Mouse (Mus musculus): ENCODE results near the gene Olfr1095.

The Olfr1095 gene

GRCm38 (mm10) chr2:86851596-86851995, at the start of gene Olfr1095:
Gene Olfr1095, minus strand, starts transcription at chr2:86851696.
- no peak for DNase-seq (ENCODE audit: low spot score)

DNA sequence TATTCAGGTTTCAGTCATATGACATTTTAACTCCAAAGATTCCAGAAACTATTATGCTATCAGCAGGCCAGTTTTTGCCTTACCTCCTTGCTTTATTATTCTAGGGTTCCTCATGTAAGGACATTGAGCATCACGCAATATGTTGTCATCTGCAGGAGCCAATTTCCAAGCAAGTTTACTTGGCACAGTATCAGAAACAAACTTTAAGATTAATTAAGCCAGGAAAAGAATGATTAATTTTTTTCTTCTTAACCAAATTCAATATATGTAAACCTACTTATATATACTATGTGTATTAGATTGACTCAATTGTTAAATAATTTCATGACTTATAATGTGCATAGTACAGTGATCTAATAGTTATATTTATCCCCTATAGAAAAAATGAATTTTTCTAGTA, 40.6 kb upstream of the Olfr1095 start, which contains the start of gene Olfr1097:
TSS of gene Olfr1097 (minus strand) at position 101 of the 400 bp plus-strand sequence.
- no peak for DNase-seq (ENCODE audit: low spot score)

DNA sequence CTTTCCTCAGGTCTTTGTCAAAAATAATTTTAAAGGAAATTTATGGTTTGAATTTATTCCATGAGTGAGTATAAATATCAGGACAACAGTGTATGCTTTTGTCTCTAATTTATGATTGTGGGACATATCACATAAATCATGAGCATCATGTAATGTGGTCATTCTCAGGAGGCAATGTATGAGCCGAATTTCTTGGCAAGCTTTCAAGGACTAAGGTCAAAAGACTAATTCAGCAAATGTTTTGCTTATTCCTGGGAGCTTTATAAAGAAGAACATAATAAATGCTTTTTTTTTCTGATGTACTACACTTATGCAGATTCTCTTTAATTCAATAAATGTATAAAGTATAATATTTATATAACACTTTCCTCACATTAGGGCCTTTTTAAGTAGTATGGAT, 23.2 kb upstream of the Olfr1095 start, which contains the start of gene Gm13723:
TSS of gene Gm13723 (minus strand) at position 101 of the 400 bp plus-strand sequence.
- no peak for DNase-seq (ENCODE audit: low spot score)

- DNase-seq (ENCODE audit: low spot score), result no peak
Measured at GRCm38 (mm10) chr2:86824363-86824762, 27.1 kb downstream of the Olfr1095 start, which contains the start of gene Olfr1094. Gene Olfr1094, plus strand, starts transcription at chr2:86824663.

- DNase-seq (ENCODE audit: low spot score), result no peak
Measured at GRCm38 (mm10) chr2:86809918-86810317, 41.6 kb downstream of the Olfr1095 start, which contains the start of gene Olfr141. Gene Olfr141, minus strand, starts transcription at chr2:86810018.

Measured in yolk sac, embryonic 10.5 days (tissue).